Mouse (Mus musculus) layer of hippocampus, adult 11-12 months (tissue): ENCODE data around the gene Grm3.

Experiments
- DNase-seq: peaks from one replicate; pipeline ENCODE4 v3.0.0; 2022; ENCODE audit warnings: low spot score

The Grm3 gene

GRCm38 (mm10) chr5:9623095-9623459 lies 101.9 kb downstream of the Grm3 start:
- DNase-seq = no peak

- DNase-seq = no peak
Measured at GRCm38 (mm10) chr5:9622264-9623094, 102.5 kb downstream of the Grm3 start.

- no peak for DNase-seq
Measured at GRCm38 (mm10) chr5:9621417-9622067, 103.4 kb downstream of the Grm3 start.

- peak; percentile 33 for DNase-seq
Measured at GRCm38 (mm10) chr5:9579021-9579420, 145.9 kb downstream of the Grm3 start.

GRCm38 (mm10) chr5:9578571-9578970 lies 146.4 kb downstream of the Grm3 start:
- no peak for DNase-seq

- DNase-seq = peak; percentile 50
Measured at GRCm38 (mm10) chr5:9570946-9571345, 154.0 kb downstream of the Grm3 start.

- DNase-seq = no peak
Measured at GRCm38 (mm10) chr5:9557706-9558105, 167.3 kb downstream of the Grm3 start.

DNA sequence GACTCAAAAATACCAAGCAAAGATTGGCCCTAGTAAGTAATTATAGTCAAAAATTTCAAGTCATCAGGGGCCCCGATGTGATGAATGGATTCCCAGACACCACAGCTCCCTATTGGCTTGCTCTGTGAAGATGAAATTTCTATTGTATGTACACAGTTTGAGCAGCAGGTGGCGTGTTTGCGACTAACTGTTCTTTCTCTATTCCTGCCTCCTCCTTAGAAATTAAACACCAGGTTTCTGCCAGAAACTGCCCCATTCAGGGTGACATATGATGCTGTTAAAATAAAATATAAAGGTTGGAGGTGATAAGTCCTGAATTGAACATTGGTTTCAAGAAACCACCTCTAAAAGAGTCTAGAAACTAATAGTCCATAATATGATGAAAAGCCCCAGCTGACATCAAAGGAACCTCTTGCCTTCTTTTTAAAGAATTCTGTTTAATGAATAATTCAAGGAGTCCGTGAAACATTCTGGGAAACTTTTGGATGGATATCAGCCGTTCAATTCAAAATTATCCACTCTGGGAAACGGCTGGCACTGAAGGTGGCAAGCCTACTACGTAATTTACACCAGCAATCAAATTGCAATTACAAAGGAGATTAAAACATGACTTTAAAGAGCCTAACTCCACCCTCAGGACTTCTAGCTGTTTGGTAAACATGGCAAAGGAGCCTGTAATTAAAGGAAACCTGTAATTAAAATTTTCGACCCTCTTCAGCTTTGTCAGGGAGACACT lies 184.0 kb downstream of the Grm3 start:
- peak; percentile 61 for DNase-seq

DNA sequence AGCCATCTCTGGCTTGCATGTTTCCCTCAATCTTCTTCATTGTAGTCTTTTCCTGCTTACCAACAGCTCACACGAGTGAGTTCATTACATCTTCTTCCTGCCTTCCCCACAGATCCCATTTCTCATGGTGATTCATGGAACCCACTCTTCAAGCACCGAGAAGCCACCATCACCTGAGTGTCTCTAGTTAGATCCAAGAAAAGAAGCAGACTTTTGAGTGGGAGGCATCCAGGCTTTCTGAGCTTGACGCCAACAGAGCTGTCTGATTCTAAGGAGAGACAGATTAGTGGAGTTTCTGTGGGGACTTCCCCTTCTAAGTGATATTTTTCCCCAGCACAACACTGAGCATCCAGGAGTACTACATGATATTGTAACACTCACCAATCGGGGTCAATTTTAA lies 199.5 kb downstream of the Grm3 start:
- no peak for DNase-seq

DNA sequence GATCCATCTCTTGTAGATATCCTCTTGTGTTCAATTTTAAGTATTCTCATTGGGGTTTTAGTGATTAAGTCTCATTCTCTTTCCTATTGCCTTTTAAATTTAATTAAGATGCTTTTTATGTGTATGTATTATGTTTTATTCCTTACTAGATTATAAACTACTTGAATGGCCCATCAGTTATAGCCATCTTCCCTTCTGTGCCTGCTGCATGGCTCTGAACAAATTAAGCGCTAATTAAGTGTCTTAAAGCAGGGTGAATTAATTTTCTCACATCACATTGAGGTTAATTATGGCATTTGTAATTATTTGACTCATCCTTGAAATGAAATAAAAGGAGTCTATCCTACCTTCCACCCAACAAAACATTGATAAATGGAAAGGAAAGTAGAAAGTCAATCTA lies 213.9 kb downstream of the Grm3 start:
- DNase-seq = no peak

- DNase-seq = no peak
Measured at GRCm38 (mm10) chr5:9497235-9497634, 227.7 kb downstream of the Grm3 start.

DNA sequence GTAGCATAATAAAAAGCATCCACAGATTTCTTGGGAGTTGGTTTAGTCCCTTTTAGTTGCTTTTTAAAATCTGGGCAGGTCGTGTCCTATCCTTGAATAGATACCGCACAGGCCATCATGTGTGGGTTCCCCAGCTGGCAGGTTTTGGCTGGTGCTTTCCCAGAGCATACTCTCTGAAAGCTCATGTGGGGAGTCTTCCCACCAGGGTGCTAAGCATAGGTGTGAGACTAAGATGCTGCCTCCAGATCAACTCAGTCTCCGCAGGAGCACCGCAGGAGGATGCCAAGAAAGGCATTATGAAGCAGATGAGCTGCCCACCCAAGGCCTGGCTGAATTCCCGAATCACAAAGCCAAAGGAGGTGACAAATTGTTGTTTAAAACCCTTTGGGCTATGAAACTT lies 229.5 kb downstream of the Grm3 start:
- DNase-seq = peak; percentile 14

DNA sequence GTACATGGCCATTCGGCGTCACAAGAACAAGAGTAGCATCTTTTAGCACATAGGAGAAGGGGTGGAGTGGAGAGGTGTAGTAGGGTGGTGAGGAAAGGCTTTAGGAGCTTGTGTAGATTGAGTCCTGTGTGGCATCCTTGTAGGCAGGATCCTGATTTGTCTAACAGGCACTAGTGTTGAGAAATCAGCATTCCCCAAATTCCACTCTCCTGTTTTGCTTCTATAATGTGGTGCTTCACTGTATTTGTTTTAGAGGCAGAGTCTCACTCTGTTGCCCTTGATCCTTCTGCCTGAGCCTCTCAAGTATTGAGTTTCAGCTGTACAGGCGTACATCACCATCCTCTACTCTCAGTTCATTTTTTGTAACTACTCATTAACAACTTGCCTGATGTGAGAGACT lies 247.4 kb downstream of the Grm3 start:
- no peak for DNase-seq

DNA sequence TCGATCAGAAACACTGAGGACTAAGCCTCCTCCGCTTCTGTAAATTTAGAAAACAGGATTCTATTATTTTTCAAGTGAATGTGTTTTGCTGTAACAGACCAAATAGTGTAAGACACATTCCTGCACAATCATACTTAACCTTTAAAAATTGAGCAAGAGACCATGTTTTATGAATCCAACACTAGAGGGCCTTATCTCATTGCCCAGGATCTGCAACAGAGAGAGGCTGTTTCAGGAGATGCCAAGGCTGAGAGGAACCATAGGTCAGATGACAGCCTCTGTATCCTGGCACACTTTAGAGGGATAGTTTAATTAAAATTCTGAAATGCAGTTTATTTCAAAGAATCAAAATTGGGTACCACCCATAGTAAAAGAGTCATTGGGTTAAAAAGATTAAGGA lies 271.7 kb downstream of the Grm3 start:
- DNase-seq = peak; percentile 10

GRCm38 (mm10) chr5:9449570-9449969 lies 275.4 kb downstream of the Grm3 start:
- DNase-seq = peak; percentile 47

DNA sequence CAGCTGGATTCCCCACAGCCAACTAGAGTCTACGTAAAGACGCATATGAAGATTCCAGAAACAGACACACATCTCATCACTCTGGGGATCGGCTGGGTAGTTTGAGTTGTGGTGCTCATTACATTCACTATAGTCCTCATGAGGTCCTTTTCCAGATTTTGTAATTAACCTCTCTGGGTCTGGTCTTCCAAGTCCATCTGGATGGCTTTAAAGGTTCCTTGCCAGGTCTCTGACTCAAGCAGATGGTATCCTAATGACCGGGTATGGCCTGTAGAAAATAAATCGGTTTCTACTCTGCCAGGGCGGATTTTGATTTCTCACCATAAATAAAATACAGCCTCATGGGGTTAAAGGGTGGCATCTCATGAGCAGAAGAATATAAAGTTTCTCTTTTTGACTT lies 276.0 kb downstream of the Grm3 start:
- DNase-seq = no peak

GRCm38 (mm10) chr5:9446146-9446545 lies 278.8 kb downstream of the Grm3 start:
- no peak for DNase-seq
